Mouse (Mus musculus) liver, embryonic 13.5 days (tissue): ENCODE measurements at regions not wholly inside any gene's neighbourhood (a gene's known extent, or its start where the extent isn't known, plus 50 kb on each side); places are given as distances from the start of the nearest gene placed in this dataset.

Source experiments
- ATAC-seq: fragments of 200-750 bp; cut with Nextera tagmentation; 2 replicates; pipeline ENCODE4 v1.8.0; 2017; ENCODE audit warnings: low read depth, mild to moderate bottlenecking, moderate number of reproducible peaks, moderate library complexity
- DNase-seq: peaks from one replicate; pipeline ENCODE4 v3.0.0; 2022
- H3K27ac ChIP-seq: fragments of 300-500 bp; sonication (generic); 2 replicates; pipeline ENCODE4 v1.5.1; 2015; ENCODE audit warnings: moderate library complexity, mild to moderate bottlenecking, inconsistent platforms
- H3K27me3 ChIP-seq: fragments of 300-500 bp; sonication (generic); 2 replicates; pipeline ENCODE4 v1.6.1; 2015; ENCODE audit warnings: mild to moderate bottlenecking, inconsistent platforms
- H3K36me3 ChIP-seq: fragments of 300-500 bp; sonication (generic); 2 replicates; pipeline ENCODE4 v1.6.1; 2015; ENCODE audit warnings: mild to moderate bottlenecking, inconsistent platforms
- H3K4me1 ChIP-seq: fragments of 300-500 bp; sonication (generic); replicated peaks from 2 replicates; pipeline ENCODE4 v1.6.1; 2015; ENCODE audit warnings: inconsistent platforms
- H3K4me2 ChIP-seq: fragments of 300-500 bp; sonication (generic); 2 replicates; pipeline ENCODE4 v1.6.1; 2015; ENCODE audit warnings: inconsistent platforms, mild to moderate bottlenecking, moderate library complexity
- H3K4me3 ChIP-seq: fragments of 300-500 bp; sonication (generic); replicated peaks from 2 replicates; pipeline ENCODE4 v1.5.1; 2015; ENCODE audit warnings: mild to moderate bottlenecking, inconsistent platforms
- H3K9ac ChIP-seq: fragments of 300-500 bp; sonication (generic); 2 replicates; pipeline ENCODE4 v1.6.1; 2015; ENCODE audit warnings: mild to moderate bottlenecking, inconsistent platforms
- H3K9me3 ChIP-seq: fragments of 300-500 bp; sonication (generic); replicated peaks from 2 replicates; pipeline ENCODE4 v1.6.1; 2016; ENCODE audit warnings: inconsistent platforms
- WGBS: fragments of 180-500 bp; shearing (Covaris S2); methylation state at CpG from one replicate; pipeline ENCODE4 v1.1.7; 2015; ENCODE audit not compliant: insufficient replicate concordance; 5-methylcytosine and 5-hydroxymethylcytosine counted together

DNA sequence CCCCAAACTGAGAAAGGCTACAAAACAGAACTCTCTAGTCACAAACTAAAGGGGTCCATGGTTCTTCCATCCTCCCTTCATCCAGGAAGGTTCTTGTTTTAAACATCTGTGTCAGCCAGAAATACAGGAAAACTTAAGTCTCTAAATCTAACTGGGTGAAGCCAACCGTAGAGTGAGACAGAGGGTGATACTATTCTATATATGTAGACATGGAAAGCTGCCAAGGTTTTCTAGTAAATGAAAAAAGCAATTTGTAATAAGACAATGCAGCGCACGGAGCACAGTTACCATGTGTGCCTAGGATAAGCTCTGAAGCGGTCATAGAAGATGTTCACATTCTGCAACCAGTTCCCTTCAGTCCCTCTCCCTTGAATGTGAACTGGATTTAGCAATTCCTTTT lies 55.4 kb downstream of the Ppp1r3c start:
- WGBS: 74% methylated on average over 4 of the region's 4 CpGs
- ATAC-seq: no peak

GRCm38 (mm10) chr19:36680322-36680721 lies 56.1 kb downstream of the Ppp1r3c start:
- Histone ChIP-seq H3K4me2 (no peak overlapping the region), H3K36me3 (no peaks in the 10 kb centered on the region), H3K4me1 (0 out of 2 replicates have a peak, but pooled peaks cover 3% of the 10 kb centered on the region), H3K4me3 (no peak overlapping the region), H3K27ac (no peak overlapping the region), H3K9ac (no peak overlapping the region), H3K27me3 (no peaks in the 10 kb centered on the region), H3K9me3 (no peaks in the 10 kb centered on the region)
- ATAC-seq (no peak), DNase-seq (no peak)
- WGBS: 70% methylated on average over 2 of the region's 2 CpGs

More for the DNA sequence above, 55.4 kb downstream of the Ppp1r3c start:
- Histone ChIP-seq H3K36me3 (no peaks in the 10 kb centered on the region), H3K9ac (no peak overlapping the region), H3K4me2 (no peak overlapping the region), H3K4me1 (0 out of 2 replicates have a peak, but pooled peaks cover 3% of the 10 kb centered on the region), H3K27me3 (no peaks in the 10 kb centered on the region), H3K27ac (no peak overlapping the region), H3K4me3 (no peak overlapping the region), H3K9me3 (no peaks in the 10 kb centered on the region)
- no peak for DNase-seq

- 0 out of 2 replicates have a peak, but pooled peaks cover 3% of the 10 kb centered on the region for H3K4me1 ChIP-seq
- H3K27ac ChIP-seq: no peak overlapping the region
- H3K4me2 ChIP-seq: no peak overlapping the region
- no peak for ATAC-seq
- H3K9me3 ChIP-seq: no peaks in the 10 kb centered on the region
- DNase-seq: no peak
- H3K4me3 ChIP-seq: no peak overlapping the region
- H3K36me3 ChIP-seq: no peaks in the 10 kb centered on the region
- 44% methylated on average over 4 of the region's 4 CpGs for WGBS
- H3K27me3 ChIP-seq: no peaks in the 10 kb centered on the region
- no peak overlapping the region for H3K9ac ChIP-seq
Measured at GRCm38 (mm10) chr19:36679028-36679820, 57.2 kb downstream of the Ppp1r3c start.

- 60% methylated on average over 7 of the region's 7 CpGs for WGBS
- Histone ChIP-seq H3K4me3 (no peak overlapping the region), H3K27ac (no peak overlapping the region), H3K4me1 (0 out of 2 replicates have a peak, but pooled peaks cover 3% of the 10 kb centered on the region), H3K9ac (no peak overlapping the region), H3K36me3 (no peaks in the 10 kb centered on the region), H3K27me3 (no peaks in the 10 kb centered on the region), H3K9me3 (no peaks in the 10 kb centered on the region), H3K4me2 (no peak overlapping the region)
- no peak for DNase-seq
- ATAC-seq: no peak
Measured at GRCm38 (mm10) chr19:36678382-36679027, 57.9 kb downstream of the Ppp1r3c start.

- Histone ChIP-seq H3K27me3 (no peaks in the 10 kb centered on the region), H3K9me3 (no peaks in the 10 kb centered on the region), H3K4me2 (no peak overlapping the region), H3K27ac (no peak overlapping the region), H3K4me1 (0 out of 2 replicates have a peak, but pooled peaks cover 3% of the 10 kb centered on the region), H3K36me3 (no peaks in the 10 kb centered on the region), H3K4me3 (no peak overlapping the region), H3K9ac (no peak overlapping the region)
- DNase-seq (no peak), ATAC-seq (no peak)
- WGBS: 70% methylated on average over 18 of the region's 18 CpGs
Measured at GRCm38 (mm10) chr19:36677101-36678081, 59.1 kb downstream of the Ppp1r3c start.

DNA sequence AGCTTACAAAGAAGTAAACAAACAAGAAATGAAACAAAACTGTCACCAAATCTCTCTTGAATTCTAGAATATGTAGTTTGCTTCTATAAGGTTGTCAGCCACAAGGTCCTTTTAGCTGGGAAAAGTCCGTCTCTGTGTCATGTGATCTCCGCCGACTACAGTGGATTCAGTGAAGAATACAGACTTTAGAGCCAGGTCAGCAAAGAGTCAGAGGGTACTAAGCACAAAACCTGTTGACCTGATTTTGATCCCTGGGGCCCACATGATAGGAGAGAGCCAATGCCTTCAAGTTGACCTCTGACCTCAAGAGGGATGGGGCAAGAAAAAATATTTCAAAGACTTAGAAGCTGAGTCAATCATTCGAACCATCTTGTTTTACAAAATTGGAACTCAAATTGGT lies 61.5 kb downstream of the Ppp1r3c start:
- Histone ChIP-seq H3K27ac (no peak overlapping the region), H3K4me3 (no peak overlapping the region), H3K9me3 (no peaks in the 10 kb centered on the region), H3K4me2 (no peak overlapping the region), H3K27me3 (no peaks in the 10 kb centered on the region), H3K36me3 (no peaks in the 10 kb centered on the region), H3K9ac (no peak overlapping the region), H3K4me1 (0 out of 2 replicates have a peak, but pooled peaks cover 3% of the 10 kb centered on the region)
- ATAC-seq (no peak), DNase-seq (no peak)
- whole genome bisulfite sequencing: 67% methylated on average over 4 of the region's 4 CpGs

DNA sequence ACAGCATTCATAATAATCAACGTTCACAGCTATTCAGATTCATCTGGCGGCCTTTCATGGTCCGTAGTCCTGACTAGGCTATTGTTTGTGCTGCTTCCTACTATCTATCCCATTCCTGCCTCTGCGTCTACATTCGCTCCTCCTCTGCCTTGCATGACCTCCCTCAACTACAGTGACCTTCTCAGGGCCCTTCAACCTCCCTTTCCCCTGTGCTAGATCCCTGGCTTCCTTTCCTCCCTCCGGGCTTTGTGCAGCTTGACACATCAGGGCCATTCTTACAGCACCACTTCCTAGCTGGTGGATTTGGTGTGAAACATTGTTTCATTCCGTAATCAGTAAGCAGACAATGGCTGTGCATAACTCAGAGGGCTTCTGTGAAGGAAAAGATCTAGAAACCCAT lies 65.6 kb downstream of the Ppp1r3c start:
- 56% methylated on average over 7 of the region's 7 CpGs for WGBS
- no peaks in the 10 kb centered on the region for H3K36me3 ChIP-seq
- no peak overlapping the region for H3K27ac ChIP-seq
- ATAC-seq (peak; percentile 29; the same call in 1 of the 2 replicates), DNase-seq (no peak)
- H3K4me2 ChIP-seq: no peak overlapping the region
- no peak overlapping the region for H3K9ac ChIP-seq
- H3K4me3 ChIP-seq: no peak overlapping the region
- H3K4me1 ChIP-seq: no peaks in the 10 kb centered on the region
- no peaks in the 10 kb centered on the region for H3K9me3 ChIP-seq
- H3K27me3 ChIP-seq: no peaks in the 10 kb centered on the region
